Mouse (Mus musculus): ENCODE measurements around the gene Cacna1b. TPM values are rescaled to one million over a fixed set of nuclear protein-coding genes. Genes with fewer than 3 reads are reported as not detected.

Gene Cacna1b
- polyA plus RNA-seq, 1 experiment, result 5.0 TPM

DNA sequence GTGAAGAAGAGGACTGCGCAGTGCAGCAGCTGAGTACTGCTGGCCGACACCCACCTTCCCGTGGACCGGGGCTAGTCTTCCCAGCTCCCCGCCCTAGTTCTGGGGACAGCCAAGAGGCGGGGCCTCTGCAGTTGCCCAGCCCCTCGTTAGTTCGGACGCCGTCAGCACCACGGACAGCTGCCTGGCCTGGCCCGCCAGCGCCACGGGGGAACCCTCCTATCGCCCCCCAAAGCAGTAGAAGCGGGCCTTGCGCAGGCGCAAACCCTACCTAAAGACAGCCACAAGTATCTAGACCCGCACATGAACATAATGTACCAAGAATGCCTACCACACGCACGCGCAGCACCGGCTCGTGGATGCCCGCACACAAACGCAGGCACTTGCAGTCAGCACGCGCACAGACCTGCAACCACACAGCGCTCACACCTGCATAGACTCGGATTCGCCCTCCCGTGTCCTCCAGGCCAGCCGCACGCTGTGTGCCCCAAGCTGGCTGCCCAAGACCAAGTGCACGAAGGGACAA, 968 bp downstream of the Cacna1b start:
- TF ChIP-seq POLR2A (IDR thresholded peaks at IDR 0.05; ENCODE audit: low read depth, low read length) (no peak), CTCF (IDR thresholded peaks at IDR 0.05; ENCODE audit: extremely low read depth, insufficient read depth, insufficient read length, insufficient replicate concordance) (no peak)
- Histone ChIP-seq H3K4me3 (ENCODE audit: extremely low read depth, insufficient read depth, insufficient read length) (peak overlapping the region; percentile 33; the same call in 1 of the 2 replicates), H3K4me1 (ENCODE audit: control insufficient read depth, insufficient read depth, insufficient read length) (peaks cover 14% of the 10 kb centered on the region), H3K27me3 (ENCODE audit: control insufficient read depth, insufficient read depth, low read length) (peaks cover 20% of the 10 kb centered on the region), H3K27ac (ENCODE audit: insufficient read depth, low read length) (no peak overlapping the region), H3K36me3 (ENCODE audit: control insufficient read depth, insufficient read depth, low read length) (no peaks in the 10 kb centered on the region)
- under 1% methylated on average over 35 of the region's 35 CpGs for WGBS
- DNase-seq (ENCODE audit: low read depth in 1 of 2, low spot score in 2 of 2), result peak in 1 of 2 experiments; percentile 24

DNA sequence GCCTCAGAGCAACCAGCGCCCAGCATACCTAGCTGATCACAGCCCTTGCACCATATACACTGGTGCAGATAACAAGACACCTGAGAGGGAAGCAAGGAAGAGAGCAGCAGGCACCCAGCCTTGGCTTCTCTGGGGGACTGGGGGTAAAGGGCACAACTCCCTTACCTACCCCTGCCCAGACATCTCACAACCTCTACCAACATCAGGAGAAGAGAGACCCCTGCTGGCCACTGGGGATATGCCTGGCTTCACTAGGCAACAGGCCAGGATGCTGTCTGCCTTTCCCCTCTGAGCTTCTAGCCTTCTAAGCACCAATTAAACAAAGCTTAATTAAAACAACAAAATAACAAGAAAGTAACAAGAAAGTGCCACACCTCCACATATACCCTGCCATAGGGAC, 7.7 kb downstream of the Cacna1b start:
- H3K36me3 ChIP-seq (ENCODE audit: control insufficient read depth, insufficient read depth, low read length), result no peaks in the 10 kb centered on the region
- H3K4me3 ChIP-seq (ENCODE audit: extremely low read depth, insufficient read depth, insufficient read length), result no peak overlapping the region
- H3K4me1 ChIP-seq (ENCODE audit: control insufficient read depth, insufficient read depth, insufficient read length), result peaks cover 3% of the 10 kb centered on the region; the same call in 1 of the 2 replicates
- no peak for TF ChIP-seq POLR2A (IDR thresholded peaks at IDR 0.05; ENCODE audit: low read depth, low read length)
- TF ChIP-seq CTCF (IDR thresholded peaks at IDR 0.05; ENCODE audit: extremely low read depth, insufficient read depth, insufficient read length, insufficient replicate concordance), result peak; percentile 67; the same call in 1 of the 2 replicates
- H3K27ac ChIP-seq (ENCODE audit: insufficient read depth, low read length), result no peak overlapping the region
- WGBS, result 93% methylated on average over 1 of the region's 1 CpGs
- no peaks in the 10 kb centered on the region for H3K27me3 ChIP-seq (ENCODE audit: control insufficient read depth, insufficient read depth, low read length)
- peak; percentile 19 to 37 for DNase-seq (ENCODE audit: low read depth in 1 of 2, low spot score in 2 of 2)

DNA sequence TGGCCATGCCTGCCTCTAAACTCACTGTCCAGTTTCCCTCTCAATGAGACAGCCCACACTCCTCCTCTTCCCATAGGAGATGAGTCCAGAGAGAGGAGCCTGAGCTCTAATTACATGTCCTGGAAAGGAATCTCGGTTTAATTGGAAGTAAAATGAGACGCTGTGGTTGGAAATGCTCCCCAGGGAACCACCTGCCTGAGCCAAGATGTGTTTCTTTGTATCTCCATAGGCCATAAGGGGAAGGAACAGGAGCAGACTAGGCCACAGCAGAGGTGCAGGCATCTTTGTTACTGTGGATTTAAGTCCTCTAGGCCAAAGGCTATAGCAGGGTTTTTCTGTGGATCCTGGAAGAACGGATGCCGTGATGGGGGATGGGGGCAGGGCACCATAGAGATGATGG, 10.4 kb downstream of the Cacna1b start:
- no peak overlapping the region for H3K4me3 ChIP-seq (ENCODE audit: extremely low read depth, insufficient read depth, insufficient read length)
- DNase-seq (ENCODE audit: low read depth in 1 of 2, low spot score in 2 of 2), result no peak
- 78% methylated on average over 4 of the region's 4 CpGs for WGBS
- H3K4me1 ChIP-seq (ENCODE audit: control insufficient read depth, insufficient read depth, insufficient read length), result peaks cover 22% of the 10 kb centered on the region
- H3K27ac ChIP-seq (ENCODE audit: insufficient read depth, low read length), result no peak overlapping the region
- no peaks in the 10 kb centered on the region for H3K27me3 ChIP-seq (ENCODE audit: control insufficient read depth, insufficient read depth, low read length)
- H3K36me3 ChIP-seq (ENCODE audit: control insufficient read depth, insufficient read depth, low read length), result no peaks in the 10 kb centered on the region
- TF ChIP-seq CTCF (IDR thresholded peaks at IDR 0.05; ENCODE audit: extremely low read depth, insufficient read depth, insufficient read length, insufficient replicate concordance) (no peak), POLR2A (IDR thresholded peaks at IDR 0.05; ENCODE audit: low read depth, low read length) (no peak)

DNA sequence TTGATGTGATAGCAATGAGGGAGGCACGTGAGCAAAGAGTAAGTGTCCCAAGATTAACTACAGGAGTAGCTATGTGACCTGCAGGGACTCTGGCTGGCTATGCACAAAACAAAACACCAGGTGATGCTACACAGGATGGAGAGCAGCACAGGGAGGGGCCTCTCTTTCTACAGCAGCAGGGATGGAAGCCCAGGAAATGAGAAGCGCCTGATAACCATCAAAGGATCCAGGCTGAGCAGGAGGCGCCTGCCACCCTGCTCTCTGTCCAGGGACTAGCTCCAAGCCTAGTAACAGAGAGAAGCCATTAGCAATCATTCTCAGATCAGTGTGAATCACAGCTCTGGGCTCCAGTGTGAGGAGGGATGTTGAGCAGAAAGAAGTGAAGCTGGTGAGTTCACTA, 12.9 kb downstream of the Cacna1b start:
- WGBS, result 43% methylated on average over 3 of the region's 3 CpGs
- H3K4me1 ChIP-seq (ENCODE audit: control insufficient read depth, insufficient read depth, insufficient read length), result peaks cover 22% of the 10 kb centered on the region
- TF ChIP-seq CTCF (IDR thresholded peaks at IDR 0.05; ENCODE audit: extremely low read depth, insufficient read depth, insufficient read length, insufficient replicate concordance), result no peak
- no peak for TF ChIP-seq POLR2A (IDR thresholded peaks at IDR 0.05; ENCODE audit: low read depth, low read length)
- no peak overlapping the region for H3K27ac ChIP-seq (ENCODE audit: insufficient read depth, low read length)
- DNase-seq (ENCODE audit: low read depth in 1 of 2, low spot score in 2 of 2), result no peak
- H3K27me3 ChIP-seq (ENCODE audit: control insufficient read depth, insufficient read depth, low read length), result no peaks in the 10 kb centered on the region
- H3K36me3 ChIP-seq (ENCODE audit: control insufficient read depth, insufficient read depth, low read length), result no peaks in the 10 kb centered on the region
- H3K4me3 ChIP-seq (ENCODE audit: extremely low read depth, insufficient read depth, insufficient read length), result no peak overlapping the region

DNA sequence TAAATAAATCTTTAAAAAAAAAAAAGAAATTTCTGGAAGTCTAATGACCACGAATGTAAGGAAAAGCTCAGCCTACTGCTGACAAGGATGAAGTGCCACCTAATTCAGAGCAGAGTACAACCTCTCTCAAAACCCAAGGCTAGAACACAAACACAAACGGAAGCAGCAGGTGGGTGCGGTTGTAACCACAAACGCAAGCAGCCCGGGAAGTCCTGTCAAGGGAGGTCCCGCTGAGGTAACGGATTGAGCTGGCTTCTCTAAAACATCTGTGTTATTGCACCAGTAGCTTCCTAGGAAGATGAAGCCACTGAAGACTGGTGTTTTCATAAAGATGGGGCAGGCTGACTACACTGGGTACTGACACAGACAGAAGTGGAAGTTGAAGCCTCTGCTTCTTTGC, 15.1 kb downstream of the Cacna1b start:
- Histone ChIP-seq H3K27ac (ENCODE audit: insufficient read depth, low read length) (peak overlapping the region; percentile 12; the same call in 1 of the 2 replicates), H3K4me1 (ENCODE audit: control insufficient read depth, insufficient read depth, insufficient read length) (peaks cover 22% of the 10 kb centered on the region)
- peak; percentile 45 to 52 for DNase-seq (ENCODE audit: low read depth in 1 of 2, low spot score in 2 of 2)

DNA sequence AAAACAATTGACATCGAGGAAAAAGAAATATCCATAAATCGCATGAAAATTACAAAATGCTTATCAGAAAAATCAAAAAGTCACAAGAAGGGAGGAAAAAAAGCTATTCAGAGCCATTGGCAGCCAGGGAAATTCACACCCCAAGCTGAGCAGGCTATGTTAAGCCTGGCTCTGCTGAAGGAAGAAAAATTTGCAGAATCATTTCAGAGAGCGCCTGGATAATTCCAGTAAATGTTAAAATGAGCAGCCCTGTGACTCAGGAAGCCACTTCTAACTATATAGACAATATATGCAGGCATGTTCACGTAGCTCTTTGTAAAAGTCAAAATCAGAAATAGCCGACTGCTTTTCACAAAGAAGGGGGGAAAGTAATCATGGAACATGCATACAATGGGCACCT, 23.3 kb downstream of the Cacna1b start:
- TF ChIP-seq POLR2A (IDR thresholded peaks at IDR 0.05; ENCODE audit: low read depth, low read length) (no peak), CTCF (IDR thresholded peaks at IDR 0.05; ENCODE audit: extremely low read depth, insufficient read depth, insufficient read length, insufficient replicate concordance) (no peak)
- DNase-seq (ENCODE audit: low read depth in 1 of 2, low spot score in 2 of 2), result no peak
- Histone ChIP-seq H3K4me1 (ENCODE audit: control insufficient read depth, insufficient read depth, insufficient read length) (no peaks in the 10 kb centered on the region), H3K36me3 (ENCODE audit: control insufficient read depth, insufficient read depth, low read length) (no peaks in the 10 kb centered on the region), H3K27ac (ENCODE audit: insufficient read depth, low read length) (no peak overlapping the region), H3K27me3 (ENCODE audit: control insufficient read depth, insufficient read depth, low read length) (no peaks in the 10 kb centered on the region), H3K4me3 (ENCODE audit: extremely low read depth, insufficient read depth, insufficient read length) (no peak overlapping the region)
- WGBS, result 87% methylated on average over 5 of the region's 5 CpGs

More for the DNA sequence above, 15.1 kb downstream of the Cacna1b start:
- no peaks in the 10 kb centered on the region for H3K27me3 ChIP-seq (ENCODE audit: control insufficient read depth, insufficient read depth, low read length)
- no peaks in the 10 kb centered on the region for H3K36me3 ChIP-seq (ENCODE audit: control insufficient read depth, insufficient read depth, low read length)
- WGBS, result 6% methylated on average over 7 of the region's 7 CpGs
- no peak for TF ChIP-seq POLR2A (IDR thresholded peaks at IDR 0.05; ENCODE audit: low read depth, low read length)
- no peak for TF ChIP-seq CTCF (IDR thresholded peaks at IDR 0.05; ENCODE audit: extremely low read depth, insufficient read depth, insufficient read length, insufficient replicate concordance)
- H3K4me3 ChIP-seq (ENCODE audit: extremely low read depth, insufficient read depth, insufficient read length), result no peak overlapping the region

DNA sequence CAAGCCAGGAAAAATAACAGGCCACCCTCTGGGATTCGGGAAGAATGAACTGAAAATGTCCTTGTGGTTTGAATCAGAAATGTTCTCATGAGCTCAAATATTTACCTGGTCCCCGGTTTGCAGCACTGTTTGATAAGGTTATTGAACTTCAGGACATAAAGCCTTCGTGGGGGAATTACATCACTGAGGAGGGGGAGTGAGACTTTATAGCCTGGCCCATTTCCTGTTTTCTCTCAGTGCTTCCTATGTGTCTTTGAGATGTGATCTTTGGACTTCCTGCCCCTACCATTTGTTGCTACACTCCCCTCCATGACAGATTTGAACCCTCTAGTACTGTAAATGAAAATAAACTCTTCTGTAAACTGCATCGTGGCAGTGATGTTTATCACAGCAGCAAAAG, 29.8 kb downstream of the Cacna1b start:
- TF ChIP-seq CTCF (IDR thresholded peaks at IDR 0.05; ENCODE audit: extremely low read depth, insufficient read depth, insufficient read length, insufficient replicate concordance) (no peak), POLR2A (IDR thresholded peaks at IDR 0.05; ENCODE audit: low read depth, low read length) (no peak)
- WGBS, result 52% methylated on average over 4 of the region's 4 CpGs
- DNase-seq (ENCODE audit: low read depth in 1 of 2, low spot score in 2 of 2), result no peak

More for the DNA sequence above, 29.8 kb downstream of the Cacna1b start:
- H3K4me1 ChIP-seq (ENCODE audit: control insufficient read depth, insufficient read depth, insufficient read length), result no peaks in the 10 kb centered on the region
- H3K27ac ChIP-seq (ENCODE audit: insufficient read depth, low read length), result no peak overlapping the region
- H3K27me3 ChIP-seq (ENCODE audit: control insufficient read depth, insufficient read depth, low read length), result no peaks in the 10 kb centered on the region
- H3K36me3 ChIP-seq (ENCODE audit: control insufficient read depth, insufficient read depth, low read length), result no peaks in the 10 kb centered on the region
- no peak overlapping the region for H3K4me3 ChIP-seq (ENCODE audit: extremely low read depth, insufficient read depth, insufficient read length)
